Mouse (Mus musculus): ENCODE results near the gene Nckipsd.

Gene Nckipsd

GRCm38 (mm10) chr9:108805768-108806167, 2.4 kb upstream of the Nckipsd start:
- DNase-seq: no peak

- no peak for DNase-seq
Measured at GRCm38 (mm10) chr9:108806379-108806778, 1.8 kb upstream of the Nckipsd start.

GRCm38 (mm10) chr9:108806831-108807230, 1.3 kb upstream of the Nckipsd start:
- DNase-seq: no peak

- DNase-seq: no peak
Measured at GRCm38 (mm10) chr9:108807674-108808073, 494 bp upstream of the Nckipsd start.

- DNase-seq: no peak
Measured at GRCm38 (mm10) chr9:108809188-108809587, 1.0 kb downstream of the Nckipsd start.

GRCm38 (mm10) chr9:108809723-108810122, 1.6 kb downstream of the Nckipsd start:
- DNase-seq: no peak

GRCm38 (mm10) chr9:108810516-108810915, 2.3 kb downstream of the Nckipsd start:
- no peak for DNase-seq

GRCm38 (mm10) chr9:108815557-108815956, 7.4 kb downstream of the Nckipsd start:
- no peak for DNase-seq

- DNase-seq: peak; percentile 73
Measured at GRCm38 (mm10) chr9:108819495-108819894, 11.3 kb downstream of the Nckipsd start.

- DNase-seq: no peak
Measured at GRCm38 (mm10) chr9:108820077-108820476, 11.9 kb downstream of the Nckipsd start.

GRCm38 (mm10) chr9:108824144-108824685, 16.0 kb downstream of the Nckipsd start:
- DNase-seq: peak; percentile 59

- peak; percentile 95 for DNase-seq
Measured at GRCm38 (mm10) chr9:108824755-108825413, 16.7 kb downstream of the Nckipsd start.

- DNase-seq: peak; percentile 94
Measured at GRCm38 (mm10) chr9:108825820-108826699, 17.9 kb downstream of the Nckipsd start, which contains the start of gene Celsr3. Gene Celsr3, plus strand, starts transcription at chr9:108826320.

- peak; percentile 81 for DNase-seq
Measured at GRCm38 (mm10) chr9:108826700-108827340, 18.7 kb downstream of the Nckipsd start.

- DNase-seq: no peak
Measured at GRCm38 (mm10) chr9:108827454-108827853, 19.3 kb downstream of the Nckipsd start.

GRCm38 (mm10) chr9:108827906-108828305, 19.7 kb downstream of the Nckipsd start:
- DNase-seq: no peak

- DNase-seq: no peak
Measured at GRCm38 (mm10) chr9:108831637-108832036, 23.5 kb downstream of the Nckipsd start.

GRCm38 (mm10) chr9:108832390-108833108, 24.4 kb downstream of the Nckipsd start:
- peak; percentile 97 for DNase-seq

- peak; percentile 57 for DNase-seq
Measured at GRCm38 (mm10) chr9:108842989-108843388, 34.8 kb downstream of the Nckipsd start.

- DNase-seq: no peak
Measured at GRCm38 (mm10) chr9:108845390-108845789, 37.2 kb downstream of the Nckipsd start.

- no peak for DNase-seq
Measured at GRCm38 (mm10) chr9:108847374-108847773, 39.2 kb downstream of the Nckipsd start.

GRCm38 (mm10) chr9:108848419-108848818, 40.3 kb downstream of the Nckipsd start:
- no peak for DNase-seq

Data from retina, postnatal 1 day (tissue).